Mouse (Mus musculus) large intestine, adult 2 months (tissue): ENCODE data around the gene Hivep2. TPM values are rescaled to one million over a fixed set of nuclear protein-coding genes. Genes with fewer than 3 reads are reported as not detected.

Source experiments
- DNase-seq: peaks from one replicate; pipeline ENCODE4 v3.0.0-alpha.2; 2012; ENCODE audit warnings: low read depth, low spot score
- WGBS: fragments of 180-500 bp; shearing (Covaris S2); methylation state at CpG from one replicate; pipeline ENCODE4 v1.1.7; 2018; 5-methylcytosine and 5-hydroxymethylcytosine counted together
- polyA plus RNA-seq: library from polyadenylated mRNA; depleted of rRNA; stranded (reverse); fragments of >200 nt; gene quantifications from 2 replicates; pipeline ENCODE4 v1.2.3, GENCODE M21; 2012

Gene Hivep2
- polyA plus RNA-seq, 1 experiment = 3.9 TPM

DNA sequence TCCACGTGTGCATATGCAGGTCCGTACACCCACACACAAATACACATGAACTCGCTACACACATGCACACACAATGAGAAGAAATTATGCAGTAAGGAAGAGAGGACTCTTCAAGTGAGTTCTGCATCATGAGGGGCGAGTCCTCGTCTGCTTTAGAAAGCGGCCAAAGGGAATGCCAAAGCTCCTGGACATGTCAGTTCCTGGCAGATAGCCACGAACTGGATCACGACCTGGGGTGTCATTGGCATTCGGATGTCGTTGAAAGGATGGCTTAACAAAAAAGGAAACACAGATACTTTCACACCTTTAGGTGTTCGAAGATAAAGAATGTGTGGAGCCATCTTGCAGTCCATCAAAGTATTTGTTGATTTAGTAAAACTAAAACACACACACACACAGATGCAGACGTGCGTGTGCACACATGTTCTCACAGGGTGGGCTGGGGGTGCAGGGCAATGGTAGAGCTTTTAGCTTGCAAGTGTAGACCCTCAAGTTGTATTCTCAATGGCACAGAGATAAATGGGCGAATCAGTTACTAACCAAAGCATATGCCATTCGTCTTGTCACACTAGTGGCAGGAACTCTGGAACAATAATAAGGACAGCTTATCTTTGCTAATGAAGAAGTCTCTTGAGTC, 99.0 kb downstream of the Hivep2 start:
- no peak for DNase-seq
- 85% methylated on average over 15 of the region's 15 CpGs for WGBS

DNA sequence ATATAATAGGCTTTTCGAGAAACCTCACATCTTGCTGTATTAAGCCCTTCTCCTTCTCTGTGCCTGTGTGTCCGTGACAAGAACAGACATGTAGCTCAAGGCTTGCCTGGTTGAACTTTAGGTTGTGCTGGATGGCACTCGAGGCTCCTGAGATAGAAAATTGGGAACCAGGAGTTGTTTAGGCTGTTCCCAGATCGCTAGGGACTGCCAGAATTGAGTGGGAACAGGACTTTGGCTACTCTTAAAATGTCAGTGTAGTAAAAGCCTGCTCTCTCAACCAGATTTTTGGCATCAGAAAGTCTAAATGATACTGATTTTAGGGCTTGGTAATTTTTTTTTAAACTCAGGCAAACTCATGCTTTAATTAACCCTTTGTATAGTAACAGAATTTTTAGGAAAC, 101.9 kb downstream of the Hivep2 start:
- DNase-seq = no peak
- 79% methylated on average over 4 of the region's 4 CpGs for WGBS

DNA sequence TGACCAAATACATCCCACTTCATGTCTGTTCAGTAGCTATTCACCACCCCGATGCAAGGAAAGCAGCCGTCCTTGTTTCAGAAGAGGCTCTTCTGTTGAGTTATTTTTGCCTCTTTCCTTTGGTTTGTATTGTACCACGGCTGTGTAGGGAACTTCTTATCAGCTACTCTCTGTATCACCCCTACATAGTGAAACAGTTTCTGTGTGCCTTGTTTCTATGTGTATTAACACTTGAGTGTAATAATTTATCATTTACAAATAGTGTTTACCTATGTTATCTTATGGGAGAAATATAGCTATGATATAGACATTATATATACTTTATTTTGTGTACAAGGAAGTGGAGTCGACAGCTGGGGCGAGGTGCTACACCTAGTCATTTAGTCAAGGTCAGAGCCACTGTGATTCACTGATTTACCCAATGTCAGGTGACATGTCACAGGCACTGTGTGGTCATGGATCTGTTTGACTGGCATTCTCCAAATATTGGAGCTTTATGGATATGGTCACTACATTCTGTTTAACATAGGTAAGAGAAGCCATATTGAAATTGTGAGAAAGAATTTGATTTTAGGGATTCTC, 104.7 kb downstream of the Hivep2 start:
- 43% methylated on average over 5 of the region's 5 CpGs for WGBS
- no peak for DNase-seq

DNA sequence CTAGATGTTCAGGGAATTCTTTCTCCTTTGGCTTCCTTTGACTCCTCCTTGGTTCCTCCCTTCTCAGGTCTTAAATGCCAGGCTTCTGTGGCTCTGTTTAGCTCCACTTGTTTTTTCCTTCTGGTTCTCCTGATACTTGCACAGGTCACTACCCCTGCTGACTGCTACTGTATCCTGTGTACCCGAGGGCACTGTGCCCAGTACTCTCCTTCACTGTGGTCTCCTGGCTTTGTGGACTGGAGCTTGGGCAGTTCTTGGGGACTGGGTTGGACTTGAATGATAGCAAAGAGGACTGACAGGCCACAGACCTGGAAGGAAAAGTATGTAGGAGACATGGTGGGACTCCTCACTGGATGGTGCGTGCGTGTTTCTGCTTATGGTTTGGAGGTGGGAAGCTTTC, 106.6 kb downstream of the Hivep2 start:
- DNase-seq = no peak
- WGBS = 88% methylated on average over 3 of the region's 3 CpGs

DNA sequence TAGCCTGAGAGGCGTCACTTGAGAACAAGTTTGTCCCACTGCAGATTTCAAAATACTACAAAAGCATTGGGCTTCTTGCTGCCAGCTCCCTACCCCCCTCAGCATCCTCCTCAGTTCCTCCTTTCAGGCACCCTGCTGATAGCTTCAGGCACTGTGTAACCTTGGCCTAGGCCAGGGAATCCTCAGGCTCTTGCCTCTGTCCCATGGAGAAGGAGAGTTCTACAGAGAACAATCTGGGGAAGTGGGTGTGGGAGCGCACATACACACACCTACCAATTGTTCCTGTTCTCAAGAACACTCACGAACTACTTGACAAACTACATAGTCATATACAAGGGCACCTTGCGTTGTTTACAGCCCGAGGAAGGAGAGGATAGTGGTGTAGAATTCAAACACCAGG, 109.9 kb downstream of the Hivep2 start:
- no peak for DNase-seq
- WGBS = 72% methylated on average over 5 of the region's 5 CpGs

DNA sequence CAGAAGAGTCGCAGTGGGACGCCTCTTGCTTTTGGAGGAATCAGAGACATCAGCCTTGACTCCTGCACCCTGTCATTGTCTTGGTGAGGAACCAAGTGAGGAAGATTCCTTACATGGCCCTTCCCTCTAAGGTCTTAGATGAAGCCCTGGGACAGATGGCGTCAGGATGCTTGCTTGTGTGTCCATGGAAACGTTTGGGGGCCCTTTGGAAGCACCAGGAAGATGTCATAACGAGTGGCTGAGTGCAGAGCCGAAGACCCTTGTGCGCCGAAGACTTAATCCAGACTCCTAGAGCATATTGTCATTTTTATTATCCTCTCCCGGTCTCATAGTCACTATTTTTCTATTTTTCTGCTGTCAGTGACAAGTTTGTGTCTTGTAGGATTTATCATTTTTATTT, 111.0 kb downstream of the Hivep2 start:
- no peak for DNase-seq
- WGBS = 83% methylated on average over 9 of the region's 9 CpGs

DNA sequence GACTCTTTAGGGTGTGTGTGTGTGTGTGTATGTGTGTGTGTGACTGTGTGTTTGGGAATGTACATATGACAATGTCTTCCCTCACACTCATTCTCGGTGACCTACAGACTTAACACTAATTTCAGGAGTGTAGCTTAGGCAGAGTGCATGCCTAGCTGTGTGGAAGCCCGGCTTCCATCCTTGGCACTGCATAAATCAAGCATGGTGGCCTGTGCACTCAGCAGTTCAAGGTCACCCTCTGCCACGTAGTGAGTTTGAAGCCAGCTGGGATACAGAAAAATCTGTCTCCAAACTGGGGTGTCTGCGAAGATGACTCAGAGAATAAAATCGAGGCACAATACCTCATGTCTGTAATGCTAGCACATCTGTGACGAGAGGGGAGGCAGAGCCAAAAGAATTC, 115.0 kb downstream of the Hivep2 start:
- DNase-seq = no peak
- 81% methylated on average over 6 of the region's 6 CpGs for WGBS

DNA sequence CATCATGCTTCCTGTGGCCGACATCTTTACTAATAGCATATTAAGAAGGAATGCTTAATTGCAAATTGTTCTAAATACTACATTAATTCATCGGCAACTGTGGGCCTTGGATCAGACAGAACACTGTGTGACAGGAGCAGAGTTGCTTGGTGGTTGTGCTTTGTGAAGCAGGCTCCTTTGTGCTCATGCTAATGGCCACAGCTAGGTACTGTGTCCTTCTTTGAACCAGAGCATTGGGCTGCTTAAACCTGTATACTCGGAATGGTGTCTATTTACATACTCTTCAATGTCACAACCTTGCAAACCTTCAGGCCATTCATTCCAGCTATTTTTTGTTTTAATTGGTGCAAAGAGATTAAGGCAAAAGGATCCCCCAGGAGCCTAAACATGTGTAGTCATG, 115.9 kb downstream of the Hivep2 start:
- no peak for DNase-seq
- 81% methylated on average over 3 of the region's 3 CpGs for WGBS

DNA sequence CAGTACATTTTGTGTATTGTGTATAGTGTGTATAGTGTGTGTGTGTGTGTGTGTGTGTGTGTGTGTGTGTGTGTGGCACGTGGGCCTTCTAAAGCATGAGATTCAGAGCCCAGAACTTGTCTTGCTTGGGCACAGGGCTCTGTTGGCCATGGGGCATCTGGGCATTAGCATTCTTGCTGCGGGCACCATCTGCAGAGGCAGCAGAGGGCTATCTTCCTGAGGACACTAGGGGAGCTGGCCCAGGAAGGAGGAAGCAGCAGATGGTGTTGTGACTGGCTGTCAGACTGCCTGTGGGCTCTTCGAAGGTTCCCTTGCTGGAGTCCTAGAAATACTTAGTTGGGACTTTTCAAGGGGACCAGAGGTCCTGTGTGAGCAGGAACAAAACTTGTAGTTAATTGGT, 116.4 kb downstream of the Hivep2 start:
- 90% methylated on average over 3 of the region's 3 CpGs for WGBS

DNA sequence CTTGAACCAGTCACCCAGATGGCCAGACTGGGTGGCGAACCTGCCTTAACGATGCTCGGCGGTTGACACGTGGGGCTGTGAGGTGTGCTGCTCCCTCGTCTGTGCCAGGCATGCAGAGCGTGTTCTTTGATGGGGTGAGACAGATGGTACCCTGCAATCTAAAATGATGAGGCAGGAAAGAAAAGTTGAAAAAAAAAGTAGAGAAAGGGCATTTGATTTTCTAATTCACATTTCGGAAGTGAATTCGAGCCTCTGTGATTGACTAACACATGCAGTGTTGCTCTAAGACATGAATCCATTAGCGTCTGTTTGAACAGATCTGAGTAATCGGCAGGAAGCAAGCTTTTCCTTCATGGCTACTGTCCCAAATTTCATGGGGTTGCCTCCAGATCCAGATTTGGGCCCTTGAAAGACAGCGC, 119.4 kb downstream of the Hivep2 start:
- WGBS = 66% methylated on average over 12 of the region's 12 CpGs
- DNase-seq = no peak

More for the DNA sequence above, 116.4 kb downstream of the Hivep2 start:
- DNase-seq = no peak

DNA sequence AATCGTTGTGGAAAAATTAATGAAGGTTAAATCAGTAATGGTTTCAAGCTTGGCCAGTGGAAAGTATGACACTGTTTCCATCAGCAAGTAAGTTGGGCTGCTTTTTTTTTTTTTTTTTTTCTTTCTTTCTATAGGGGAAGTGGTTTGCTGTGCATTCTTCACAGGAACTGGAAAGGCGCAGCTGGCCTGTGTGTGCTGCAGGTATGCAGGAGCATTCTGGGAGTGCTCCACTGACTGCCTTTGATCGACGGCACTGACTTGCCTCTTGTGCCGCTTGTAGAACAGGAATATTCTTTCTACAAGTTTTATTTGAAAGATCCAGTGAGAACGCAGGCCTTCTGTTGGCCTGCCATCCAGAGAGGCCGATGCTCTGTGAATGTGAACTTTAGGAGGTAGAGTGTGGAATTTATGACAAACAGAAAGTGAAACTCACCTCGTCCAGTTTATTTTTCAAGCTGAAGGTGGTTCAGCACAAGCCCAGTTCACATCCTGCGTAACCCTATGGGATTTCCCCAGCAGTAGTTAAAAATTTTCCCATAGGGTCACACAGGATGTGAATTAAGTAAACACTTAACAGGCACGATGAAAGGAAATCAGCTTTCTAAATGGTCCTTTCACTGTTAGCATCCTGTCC, 120.1 kb downstream of the Hivep2 start:
- 15% methylated on average over 10 of the region's 10 CpGs for WGBS
- no peak for DNase-seq

DNA sequence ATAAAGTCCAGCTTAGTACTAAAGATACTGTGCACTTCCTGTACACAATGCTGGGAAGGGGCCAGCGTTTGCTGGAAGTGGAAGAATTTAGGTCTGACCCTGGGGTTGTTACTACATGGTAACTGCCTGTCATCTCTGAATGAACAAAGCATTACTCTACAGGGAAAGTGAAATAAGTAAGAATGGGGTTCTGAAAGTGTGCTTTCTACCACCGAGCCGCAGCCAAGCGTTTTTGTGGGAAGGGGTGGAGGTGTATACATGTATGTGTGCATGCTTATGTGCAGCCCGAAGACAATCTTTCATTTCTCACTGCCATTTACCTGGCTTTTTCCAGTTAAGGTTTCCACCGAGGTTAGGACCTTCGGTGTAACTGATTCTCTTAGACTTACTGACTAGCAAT, 121.4 kb downstream of the Hivep2 start:
- WGBS = 78% methylated on average over 7 of the region's 7 CpGs
- no peak for DNase-seq

DNA sequence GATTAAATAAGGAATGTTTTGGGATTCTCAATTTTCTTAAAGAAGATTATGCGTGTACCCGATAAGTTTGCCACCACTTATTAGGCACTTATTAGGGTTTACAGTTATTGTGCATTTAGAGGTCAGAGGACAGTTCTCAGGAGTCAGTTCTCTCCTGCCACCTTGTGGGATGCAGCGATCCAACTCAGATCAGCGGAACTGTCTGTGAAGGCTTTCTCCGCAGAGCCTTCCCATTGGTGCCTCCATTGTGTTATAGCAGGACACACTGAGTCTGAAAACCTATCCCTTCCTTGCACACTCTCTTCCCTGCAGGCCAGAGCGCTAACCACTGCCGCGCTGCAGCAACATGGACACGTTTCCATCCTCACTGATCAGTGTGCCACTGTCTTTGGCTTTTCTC, 123.6 kb downstream of the Hivep2 start:
- DNase-seq = no peak
- 73% methylated on average over 9 of the region's 9 CpGs for WGBS

DNA sequence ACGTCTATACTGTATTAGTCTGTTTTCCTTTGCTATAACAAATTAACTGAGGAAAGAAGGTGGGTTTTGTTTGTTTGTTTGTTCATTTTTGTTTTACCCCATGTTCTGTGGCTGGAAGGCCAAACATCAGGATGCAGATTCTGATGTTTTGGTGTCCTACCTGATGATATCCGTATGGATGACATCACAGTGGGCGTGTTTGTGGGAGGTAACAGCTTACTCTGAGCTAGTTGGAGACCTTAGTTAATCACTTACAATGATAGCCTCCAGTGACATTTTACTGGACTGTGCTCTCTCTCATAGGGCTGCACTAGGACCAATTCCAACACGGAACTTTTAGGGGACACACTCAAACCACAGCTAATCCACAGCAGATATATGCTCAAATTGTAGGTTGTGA, 128.2 kb downstream of the Hivep2 start:
- WGBS = 49% methylated on average over 4 of the region's 4 CpGs

DNA sequence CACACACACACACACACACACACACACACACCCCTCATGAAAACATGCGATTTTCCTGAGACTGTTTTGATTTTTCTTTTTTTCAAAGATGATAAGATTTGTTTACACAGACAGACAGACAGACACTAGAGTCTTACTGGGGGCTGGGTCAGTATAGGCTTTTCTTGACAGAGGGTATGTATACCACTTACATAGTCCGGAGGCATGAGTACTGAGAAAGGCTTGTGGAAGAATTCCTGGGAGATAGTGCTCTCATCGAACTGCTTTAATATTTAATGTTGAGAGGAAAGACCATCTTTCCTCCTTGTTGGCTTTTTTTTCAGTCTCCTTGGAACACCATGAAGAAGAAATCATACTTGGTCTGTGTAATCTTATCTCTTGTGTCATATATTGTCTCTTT, 130.2 kb downstream of the Hivep2 start:
- no peak for DNase-seq
- WGBS = 70% methylated on average over 3 of the region's 3 CpGs

More for the DNA sequence above, 128.2 kb downstream of the Hivep2 start:
- no peak for DNase-seq

DNA sequence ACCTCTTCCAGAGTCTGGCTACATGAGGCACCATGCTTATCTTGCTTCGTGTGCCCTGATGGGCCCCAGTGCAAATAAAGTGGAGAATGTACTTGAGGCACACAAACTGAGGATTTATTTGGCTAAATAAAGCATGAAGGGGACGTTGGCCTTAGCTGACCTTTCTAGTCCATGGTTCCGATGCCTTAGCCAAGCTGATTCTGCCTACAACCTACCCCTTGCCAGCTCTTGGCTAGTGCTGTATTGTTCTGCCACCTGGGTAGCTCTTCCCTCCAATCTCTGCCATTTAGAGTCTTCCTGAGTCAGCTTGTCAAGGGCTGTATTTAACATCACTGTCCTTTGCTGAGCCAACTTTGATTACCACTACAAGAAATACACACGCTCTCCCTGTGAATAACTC, 133.3 kb downstream of the Hivep2 start:
- DNase-seq = no peak
- WGBS = 70% methylated on average over 4 of the region's 4 CpGs

DNA sequence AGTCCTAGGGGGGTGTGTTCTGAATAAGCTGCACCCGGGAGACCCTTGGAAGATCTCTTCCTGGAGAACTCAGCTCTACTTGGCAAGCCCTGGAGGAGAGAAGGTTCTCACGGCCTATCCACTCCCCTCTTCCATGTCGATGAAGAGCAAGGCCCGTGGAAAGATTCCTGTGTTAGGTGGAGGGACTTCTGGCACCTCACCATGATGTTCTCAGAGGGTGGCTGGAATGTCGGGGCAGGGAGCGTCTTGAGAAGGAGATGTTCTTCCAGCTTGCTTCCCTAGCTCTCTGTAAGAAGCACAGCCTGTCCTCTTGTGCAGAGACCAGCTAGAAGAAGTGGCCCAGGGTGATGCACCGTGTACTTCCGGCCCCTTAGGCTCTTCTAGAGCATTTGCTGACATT, 134.2 kb downstream of the Hivep2 start:
- WGBS = 94% methylated on average over 8 of the region's 8 CpGs
- no peak for DNase-seq

DNA sequence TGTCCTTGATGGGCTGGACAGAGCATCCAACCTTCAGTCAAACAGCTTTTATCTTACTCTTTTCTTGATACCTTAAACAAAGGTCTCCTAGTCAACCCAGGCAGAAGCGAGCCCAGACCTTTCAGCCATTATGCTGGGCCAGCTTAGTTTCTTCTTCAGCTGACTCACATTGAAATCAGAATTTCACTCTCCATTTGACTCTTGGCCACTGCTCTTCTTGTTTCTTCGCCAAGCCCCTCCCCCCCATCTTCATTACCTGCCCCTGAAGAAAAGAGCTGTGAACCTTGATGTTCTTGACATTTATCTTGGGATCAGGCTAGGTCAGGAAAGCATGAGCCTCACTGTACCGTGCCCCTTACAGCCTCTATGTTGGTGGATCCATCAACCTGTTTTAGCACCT, 135.0 kb downstream of the Hivep2 start:
- WGBS = 92% methylated on average over 3 of the region's 3 CpGs
- no peak for DNase-seq

DNA sequence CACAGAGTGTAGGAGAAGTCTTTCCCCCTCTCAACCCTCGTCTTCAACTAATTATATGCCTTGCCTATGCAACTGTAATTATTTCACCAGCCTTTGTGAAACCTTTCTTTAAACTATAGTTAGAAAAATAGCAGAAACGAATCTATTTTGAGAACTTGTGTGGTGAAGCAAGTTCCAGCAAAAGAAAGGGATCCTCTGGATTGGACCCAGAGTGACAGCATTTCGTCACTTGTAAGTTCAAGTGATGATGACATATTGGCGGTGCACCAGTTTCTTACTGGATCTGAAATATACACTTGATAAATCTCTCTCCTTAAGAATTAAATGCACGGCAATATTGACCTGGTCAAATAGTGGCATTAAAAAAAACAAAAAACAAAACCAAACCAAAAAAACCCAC, 136.1 kb downstream of the Hivep2 start:
- WGBS = 83% methylated on average over 5 of the region's 5 CpGs

DNA sequence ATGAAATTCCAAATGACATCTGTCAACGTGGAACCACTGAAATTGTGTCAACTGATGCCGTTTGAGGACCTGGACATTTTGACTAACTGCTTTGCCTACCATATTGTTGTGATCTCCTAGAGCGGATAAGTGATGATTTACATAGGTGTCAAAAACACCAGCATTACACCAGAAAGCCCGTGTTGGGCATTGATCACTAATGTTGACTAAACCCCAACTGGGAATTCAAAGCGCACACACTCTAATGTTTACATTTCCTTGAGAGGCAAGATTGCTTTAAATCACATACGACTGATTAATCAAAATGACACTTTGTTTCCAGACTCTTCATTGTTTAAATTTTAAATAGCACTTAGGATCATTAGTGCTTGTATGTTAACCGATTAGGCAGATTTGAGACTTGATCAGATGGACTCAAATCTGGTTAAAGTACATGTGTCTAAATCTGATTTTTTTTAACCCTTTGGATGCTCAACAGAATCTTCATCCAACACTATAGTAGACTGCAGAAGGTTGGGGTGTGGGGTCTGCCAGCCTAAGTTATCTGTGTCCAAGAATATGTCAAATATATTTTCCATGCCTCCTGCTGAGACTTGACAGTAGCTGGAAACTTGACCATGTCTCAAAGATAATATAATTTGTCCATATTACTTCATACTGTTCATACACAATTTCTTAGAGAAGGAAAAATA, 142.3 kb downstream of the Hivep2 start:
- DNase-seq = no peak
- 74% methylated on average over 7 of the region's 7 CpGs for WGBS

More for the DNA sequence above, 136.1 kb downstream of the Hivep2 start:
- no peak for DNase-seq

DNA sequence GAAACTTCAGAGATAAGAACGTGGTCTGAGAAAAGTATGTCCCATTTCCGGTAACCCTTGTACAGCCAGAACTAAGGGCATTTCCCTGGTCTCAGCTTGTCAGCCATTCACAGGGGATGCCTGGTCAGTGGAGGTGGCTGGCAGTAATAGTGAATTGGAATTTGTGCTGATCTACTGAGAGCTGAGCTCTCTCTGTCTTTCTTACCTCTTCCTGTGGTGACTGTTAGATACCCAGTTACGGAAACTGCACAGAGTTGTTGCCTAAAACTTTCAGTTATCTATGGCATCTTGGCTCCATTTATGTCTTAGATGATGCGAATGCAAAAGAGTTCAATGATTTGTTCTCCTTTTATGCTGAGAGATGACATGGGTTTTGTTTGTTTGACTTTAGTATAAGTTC, 150.0 kb downstream of the Hivep2 start:
- no peak for DNase-seq
- WGBS = 80% methylated on average over 4 of the region's 4 CpGs
